In genomic region chr11:61533571-61533970, GRCm38 (mm10) we compare ENCODE assay signal across 8 mouse cellular contexts. TPM values are rescaled to one million over a fixed set of nuclear protein-coding genes. Genes with fewer than 3 reads are reported as not detected.
DNase-seq lines count a peak whose midpoint lies in the region; ATAC-seq and TF ChIP-seq lines count a peak whose summit lies in the region.
"Had no signal": no experiment of that assay in that cellular context is flagged by ENCODE, and none has a peak within 500 bp of the region (broad histone marks: within the 10 kb centered on the region; RNA-seq: fewer than 3 reads in every experiment).

No protein-coding gene starts in this region.

- H3K27me3 ChIP-seq in neural tube, embryonic 11.5 days (ENCODE audit: control insufficient read depth, insufficient read depth, low read length): no peaks in the 10 kb centered on the region
- H3K27me3 ChIP-seq in kidney, postnatal 0 days (ENCODE audit: insufficient read depth, low read length): no peaks in the 10 kb centered on the region
- H3K27me3 ChIP-seq in midbrain, embryonic 15.5 days (replicated peaks): no peaks in the 10 kb centered on the region
- H3K27me3 ChIP-seq: Patski had no signal

- H3K4me1 ChIP-seq in neural tube, embryonic 11.5 days (ENCODE audit: control insufficient read depth, insufficient read depth, low read length): peaks cover 4% of the 10 kb centered on the region
- peaks cover 14% of the 10 kb centered on the region; the same call in 1 of the 2 replicates for H3K4me1 ChIP-seq in kidney, postnatal 0 days (replicated peaks; ENCODE audit: insufficient read depth, low read length)
- H3K4me1 ChIP-seq in midbrain, embryonic 15.5 days: peaks cover 9% of the 10 kb centered on the region

- no peak for TF ChIP-seq CTCF in kidney, postnatal 0 days (IDR thresholded peaks at IDR 0.05; ENCODE audit: low read depth)

- peak; percentile 21 for DNase-seq in neural tube, embryonic 11.5 days (ENCODE audit: low spot score)
- DNase-seq in neural tube, embryonic 10.5 days (ENCODE audit: extremely low spot score, low spot score): no peak
- peak; percentile 60 to 86 for DNase-seq in heart, adult 18-20 months
- peak; percentile 47 for DNase-seq in kidney, postnatal 0 days (ENCODE audit: low spot score)
- no peak for DNase-seq in left cerebral cortex, adult 8-10 months (ENCODE audit: low spot score in 2 of 2)

- no peaks in the 10 kb centered on the region for H3K9me3 ChIP-seq in neural tube, embryonic 11.5 days (ENCODE audit: control insufficient read depth, low read length)
- no peaks in the 10 kb centered on the region for H3K9me3 ChIP-seq in kidney, postnatal 0 days (replicated peaks; ENCODE audit: low read length)
- H3K9me3 ChIP-seq in midbrain, embryonic 15.5 days: no peaks in the 10 kb centered on the region

- no peak for ATAC-seq in neural tube, embryonic 11.5 days (ENCODE audit: insufficient read depth, low FRiP score, low TSS enrichment)
- no peak for ATAC-seq in kidney, postnatal 0 days (replicated peaks; ENCODE audit: low FRiP score, low read depth)
- no peak for ATAC-seq in activated CD4-positive, CD25-positive, alpha-beta regulatory T cell, adult 4 months
- ATAC-seq in midbrain, embryonic 15.5 days (replicated peaks): no peak
- ATAC-seq: Patski had no signal

- 62% methylated on average over 5 of the region's 5 CpGs for WGBS in neural tube, embryonic 11.5 days
- WGBS in kidney, postnatal 0 days: 85% methylated on average over 5 of the region's 5 CpGs
- WGBS in midbrain, embryonic 15.5 days: 73% methylated on average over 5 of the region's 5 CpGs

- H3K9ac ChIP-seq in neural tube, embryonic 11.5 days (ENCODE audit: low read length): no peak overlapping the region
- no peak overlapping the region for H3K9ac ChIP-seq in kidney, postnatal 0 days (ENCODE audit: low read depth, low read length)
- no peak overlapping the region for H3K9ac ChIP-seq in midbrain, embryonic 15.5 days

- no peak overlapping the region for H3K4me3 ChIP-seq in neural tube, embryonic 11.5 days (ENCODE audit: low read depth, low read length)
- no peak overlapping the region for H3K4me3 ChIP-seq in kidney, postnatal 0 days (replicated peaks; ENCODE audit: low read depth, low read length)
- no peak overlapping the region for H3K4me3 ChIP-seq in midbrain, embryonic 15.5 days

- no peak overlapping the region for H3K27ac ChIP-seq in neural tube, embryonic 11.5 days (ENCODE audit: low read depth, low read length)
- peak overlapping the region; percentile 20; the same call in 1 of the 2 replicates for H3K27ac ChIP-seq in kidney, postnatal 0 days
- no peak overlapping the region for H3K27ac ChIP-seq in midbrain, embryonic 15.5 days

- no peaks in the 10 kb centered on the region for H3K36me3 ChIP-seq in neural tube, embryonic 11.5 days (ENCODE audit: control insufficient read depth, insufficient read depth, low read length)
- peaks cover 7% of the 10 kb centered on the region; the same call in 1 of the 2 replicates for H3K36me3 ChIP-seq in kidney, postnatal 0 days (ENCODE audit: insufficient read depth, low read length)
- H3K36me3 ChIP-seq in midbrain, embryonic 15.5 days (replicated peaks): no peaks in the 10 kb centered on the region

- no peak overlapping the region for H3K4me2 ChIP-seq in neural tube, embryonic 11.5 days (ENCODE audit: low read depth)
- H3K4me2 ChIP-seq in kidney, postnatal 0 days (ENCODE audit: low read length): no peak overlapping the region
- no peak overlapping the region for H3K4me2 ChIP-seq in midbrain, embryonic 15.5 days

RNA-seq across cellular contexts. Expression of gene B9d1, which starts 28.6 kb away (rescaled TPM):
- polyA plus RNA-seq in neural tube, embryonic 11.5 days (2014; fragmentation: Nextera tagmentation; extraction: Ambion mirVana): 40.5 and 45.8 TPM in 2 replicates
- total RNA-seq in heart, adult 18-20 months (2021): 1 to 10 TPM; 6.3 to 7.5 TPM
- 32.9 and 33.8 TPM in 2 replicates for polyA plus RNA-seq in kidney, postnatal 0 days (2015; fragmentation: Nextera tagmentation; extraction: Ambion mirVana)
- polyA plus RNA-seq in activated CD4-positive, CD25-positive, alpha-beta regulatory T cell, adult 4 months (2017; shearing (Covaris generic)): 1 to 10 TPM; 2.7 to 4.5 TPM
- 10 to 100 TPM; 46.9 to 57.8 (median 47.2) TPM for total RNA-seq in left cerebral cortex, adult 8-10 months (2022)
- polyA plus RNA-seq in midbrain, embryonic 15.5 days (2015; fragmentation: Nextera tagmentation; extraction: Ambion mirVana): 34.9 and 38.9 TPM in 2 replicates

RNA-seq across cellular contexts. Expression of gene Mapk7, which starts 39.4 kb away (rescaled TPM):
- polyA plus RNA-seq in neural tube, embryonic 11.5 days (2014; fragmentation: Nextera tagmentation; extraction: Ambion mirVana): 70.1 and 76.7 TPM in 2 replicates
- total RNA-seq in heart, adult 18-20 months (2021): 1 to 10 TPM; 5.7 to 6.0 TPM
- polyA plus RNA-seq in kidney, postnatal 0 days (2015; fragmentation: Nextera tagmentation; extraction: Ambion mirVana): 30.9 and 36.3 TPM in 2 replicates
- polyA plus RNA-seq in activated CD4-positive, CD25-positive, alpha-beta regulatory T cell, adult 4 months (2017; shearing (Covaris generic)): 10 to 100 TPM in 1 of 2 experiments, 1 to 10 TPM in 1; 6.1 to 13.4 TPM
- 10 to 100 TPM; 19.5 to 22.4 (median 21.0) TPM for total RNA-seq in left cerebral cortex, adult 8-10 months (2022)
- polyA plus RNA-seq in midbrain, embryonic 15.5 days (2015; fragmentation: Nextera tagmentation; extraction: Ambion mirVana): 72.3 and 73.1 TPM in 2 replicates

RNA-seq across cellular contexts. Expression of gene Epn2, which starts 45.9 kb away (rescaled TPM):
- polyA plus RNA-seq in neural tube, embryonic 11.5 days (2014; fragmentation: Nextera tagmentation; extraction: Ambion mirVana): 31.4 and 35.0 TPM in 2 replicates
- 10 to 100 TPM; 24.5 to 28.1 TPM for total RNA-seq in heart, adult 18-20 months (2021)
- 22.1 and 22.4 TPM in 2 replicates for polyA plus RNA-seq in kidney, postnatal 0 days (2015; fragmentation: Nextera tagmentation; extraction: Ambion mirVana)
- polyA plus RNA-seq in activated CD4-positive, CD25-positive, alpha-beta regulatory T cell, adult 4 months (2017; shearing (Covaris generic)): under 1 TPM; 0.33 to 0.40 TPM
- 100 to 1,000 TPM; 101 to 118 (median 107) TPM for total RNA-seq in left cerebral cortex, adult 8-10 months (2022)
- polyA plus RNA-seq in midbrain, embryonic 15.5 days (2015; fragmentation: Nextera tagmentation; extraction: Ambion mirVana): 76.2 and 78.3 TPM in 2 replicates

RNA-seq across cellular contexts. Expression of gene Mfap4, which starts 48.3 kb away (rescaled TPM):
- polyA plus RNA-seq in neural tube, embryonic 11.5 days (2014; fragmentation: Nextera tagmentation; extraction: Ambion mirVana): 119 and 127 TPM in 2 replicates
- total RNA-seq in heart, adult 18-20 months (2021): 10 to 100 TPM; 12.5 to 13.3 TPM
- 100 and 114 TPM in 2 replicates for polyA plus RNA-seq in kidney, postnatal 0 days (2015; fragmentation: Nextera tagmentation; extraction: Ambion mirVana)
- polyA plus RNA-seq in activated CD4-positive, CD25-positive, alpha-beta regulatory T cell, adult 4 months (2017; shearing (Covaris generic)): not detected
- total RNA-seq in left cerebral cortex, adult 8-10 months (2022): 1 to 10 TPM; 1.9 to 4.0 (median 3.1) TPM
- polyA plus RNA-seq in midbrain, embryonic 15.5 days (2015; fragmentation: Nextera tagmentation; extraction: Ambion mirVana): 23.5 and 29.8 TPM in 2 replicates
- polyA plus RNA-seq: Patski had no signal

Comparison
In these comparisons a context has a peak if more than half of its experiments do, and no peak if none do; other contexts are left out.
1. DNase-seq: peak in neural tube, embryonic 11.5 days (single experiment), heart, adult 18-20 months (2 of 2) and kidney, postnatal 0 days (single experiment); none in neural tube, embryonic 10.5 days (single experiment) and left cerebral cortex, adult 8-10 months (0 of 2).
2. RNA of gene Epn2, which starts 45.9 kb away (polyA plus RNA-seq): 76.2 to 78.3 TPM in midbrain, embryonic 15.5 days, 31.4 to 35.0 TPM in neural tube, embryonic 11.5 days and 22.1 to 22.4 TPM in kidney, postnatal 0 days; 0.33 to 0.40 TPM in activated CD4-positive, CD25-positive, alpha-beta regulatory T cell, adult 4 months; every median in the first group is over 10 times any median in the second.